Mouse (Mus musculus) lung, embryonic 15.5 days (tissue): Measurements from ENCODE around the gene Rbp2. TPM values are rescaled to one million over a fixed set of nuclear protein-coding genes. Genes with fewer than 3 reads are reported as not detected.

Experiments used
- ATAC-seq: fragments of 200-750 bp; cut with Nextera tagmentation; 2 replicates; pipeline ENCODE4 v1.8.0; 2017; ENCODE audit warnings: moderate number of reproducible peaks, borderline replicate concordance; ENCODE audit not compliant: low FRiP score, low TSS enrichment; ENCODE audit errors: extremely low read depth
- H3K27ac ChIP-seq: fragments of 300-500 bp; sonication (generic); 2 replicates; pipeline ENCODE4 v1.5.1; 2015; ENCODE audit warnings: moderate library complexity, mild to moderate bottlenecking, inconsistent platforms
- H3K27me3 ChIP-seq: fragments of 300-500 bp; sonication (generic); 2 replicates; pipeline ENCODE4 v1.6.1; 2015; ENCODE audit warnings: inconsistent platforms
- H3K36me3 ChIP-seq: fragments of 300-500 bp; sonication (generic); 2 replicates; pipeline ENCODE4 v1.6.1; 2015; ENCODE audit warnings: inconsistent platforms
- H3K4me1 ChIP-seq: fragments of 300-500 bp; sonication (generic); 2 replicates; pipeline ENCODE4 v1.6.1; 2015; ENCODE audit warnings: inconsistent platforms
- H3K4me2 ChIP-seq: fragments of 300-500 bp; sonication (generic); 2 replicates; pipeline ENCODE4 v1.6.1; 2015; ENCODE audit warnings: inconsistent platforms, mild to moderate bottlenecking, moderate library complexity
- H3K4me3 ChIP-seq: fragments of 300-500 bp; sonication (generic); 2 replicates; pipeline ENCODE4 v1.5.1; 2015; ENCODE audit warnings: mild to moderate bottlenecking, inconsistent platforms
- H3K9ac ChIP-seq: fragments of 300-500 bp; sonication (generic); 2 replicates; pipeline ENCODE4 v1.6.1; 2015; ENCODE audit warnings: inconsistent platforms
- H3K9me3 ChIP-seq: fragments of 300-500 bp; sonication (generic); 2 replicates; pipeline ENCODE4 v1.6.1; 2016; ENCODE audit warnings: inconsistent platforms
- WGBS: fragments of 180-500 bp; shearing (Covaris S2); methylation state at CpG from one replicate; pipeline ENCODE4 v1.1.7; 2015; 5-methylcytosine and 5-hydroxymethylcytosine counted together
- polyA plus RNA-seq: library from polyadenylated mRNA; unstranded; fragments of >200 nt; fragmentation: Nextera tagmentation; extraction: Ambion mirVana; gene quantifications from 2 replicates; pipeline ENCODE4 v1.2.1, GENCODE M21; 2015

Gene Rbp2
- polyA plus RNA-seq, 1 experiment from 2014 or later: 0.61 TPM

- no peak overlapping the region for H3K4me2 ChIP-seq
- no peaks in the 10 kb centered on the region for H3K36me3 ChIP-seq
- H3K4me3 ChIP-seq: no peak overlapping the region
- H3K9ac ChIP-seq: no peak overlapping the region
- H3K9me3 ChIP-seq: no peaks in the 10 kb centered on the region
- H3K27me3 ChIP-seq: no peaks in the 10 kb centered on the region
- no peak; the same call in 1 of the 2 replicates for ATAC-seq
- 11% methylated on average over 4 of the region's 4 CpGs for WGBS
- H3K4me1 ChIP-seq: peaks cover 13% of the 10 kb centered on the region
- 0 out of 2 replicates have a peak overlapping the region, but pooled peaks have one; percentile 1 for H3K27ac ChIP-seq
These were observed 4.2 kb downstream of the Rbp2 start for GRCm38 (mm10) chr9:98490128-98490527.

- Histone ChIP-seq H3K36me3 (no peaks in the 10 kb centered on the region), H3K27me3 (no peaks in the 10 kb centered on the region), H3K4me1 (peaks cover 13% of the 10 kb centered on the region), H3K27ac (no peak overlapping the region), H3K9me3 (no peaks in the 10 kb centered on the region), H3K4me2 (no peak overlapping the region), H3K4me3 (no peak overlapping the region), H3K9ac (no peak overlapping the region)
- 63% methylated on average over 5 of the region's 5 CpGs for WGBS
- no peak for ATAC-seq
These were observed 5.2 kb downstream of the Rbp2 start for GRCm38 (mm10) chr9:98491071-98491470.

GRCm38 (mm10) chr9:98492212-98492611 lies 6.3 kb downstream of the Rbp2 start:
- no peak overlapping the region for H3K27ac ChIP-seq
- H3K9me3 ChIP-seq: no peaks in the 10 kb centered on the region
- no peak overlapping the region for H3K4me3 ChIP-seq
- no peaks in the 10 kb centered on the region for H3K36me3 ChIP-seq
- no peaks in the 10 kb centered on the region for H3K27me3 ChIP-seq
- no peak overlapping the region for H3K9ac ChIP-seq
- no peak overlapping the region for H3K4me2 ChIP-seq
- H3K4me1 ChIP-seq: peaks cover 22% of the 10 kb centered on the region
- 54% methylated on average over 5 of the region's 5 CpGs for WGBS
- no peak for ATAC-seq

GRCm38 (mm10) chr9:98492821-98493220 lies 6.9 kb downstream of the Rbp2 start:
- Histone ChIP-seq H3K4me2 (no peak overlapping the region), H3K9ac (no peak overlapping the region), H3K9me3 (no peaks in the 10 kb centered on the region), H3K4me3 (no peak overlapping the region), H3K36me3 (no peaks in the 10 kb centered on the region), H3K27me3 (no peaks in the 10 kb centered on the region), H3K27ac (no peak overlapping the region), H3K4me1 (peaks cover 28% of the 10 kb centered on the region)
- no peak for ATAC-seq
- 41% methylated on average over 1 of the region's 1 CpGs for WGBS

GRCm38 (mm10) chr9:98497157-98497556 lies 11.2 kb downstream of the Rbp2 start:
- peak overlapping the region; percentile 4; the same call in 1 of the 2 replicates for H3K4me2 ChIP-seq
- no peaks in the 10 kb centered on the region for H3K36me3 ChIP-seq
- no peak for ATAC-seq
- no peak overlapping the region for H3K4me3 ChIP-seq
- no peaks in the 10 kb centered on the region for H3K27me3 ChIP-seq
- no peaks in the 10 kb centered on the region for H3K9me3 ChIP-seq
- H3K27ac ChIP-seq: peak overlapping the region; percentile 25; the same call in 1 of the 2 replicates
- 4% methylated on average over 7 of the region's 7 CpGs for WGBS
- H3K4me1 ChIP-seq: peaks cover 25% of the 10 kb centered on the region
- no peak overlapping the region for H3K9ac ChIP-seq

- Histone ChIP-seq H3K4me1 (peaks cover 25% of the 10 kb centered on the region), H3K4me3 (no peak overlapping the region), H3K36me3 (no peaks in the 10 kb centered on the region), H3K9ac (no peak overlapping the region), H3K9me3 (no peaks in the 10 kb centered on the region), H3K27ac (0 out of 2 replicates have a peak overlapping the region, but pooled peaks have one; percentile 25), H3K27me3 (no peaks in the 10 kb centered on the region), H3K4me2 (peak overlapping the region; percentile 4; the same call in 1 of the 2 replicates)
- ATAC-seq: no peak
- 26% methylated on average over 6 of the region's 6 CpGs for WGBS
These were observed 12.1 kb downstream of the Rbp2 start for GRCm38 (mm10) chr9:98497990-98498389.

GRCm38 (mm10) chr9:98498717-98499268 lies 12.9 kb downstream of the Rbp2 start:
- peaks cover 25% of the 10 kb centered on the region for H3K4me1 ChIP-seq

GRCm38 (mm10) chr9:98499601-98500000 lies 13.7 kb downstream of the Rbp2 start:
- H3K36me3 ChIP-seq: no peaks in the 10 kb centered on the region
- no peak for ATAC-seq
- no peaks in the 10 kb centered on the region for H3K27me3 ChIP-seq
- no peak overlapping the region for H3K4me3 ChIP-seq
- peaks cover 25% of the 10 kb centered on the region for H3K4me1 ChIP-seq
- H3K27ac ChIP-seq: no peak overlapping the region
- no peaks in the 10 kb centered on the region for H3K9me3 ChIP-seq
- 74% methylated on average over 5 of the region's 5 CpGs for WGBS
- H3K4me2 ChIP-seq: no peak overlapping the region
- H3K9ac ChIP-seq: no peak overlapping the region

More at GRCm38 (mm10) chr9:98498717-98499268, 12.9 kb downstream of the Rbp2 start:
- WGBS: 46% methylated on average over 17 of the region's 17 CpGs
- Histone ChIP-seq H3K9ac (no peak overlapping the region), H3K4me2 (no peak overlapping the region), H3K9me3 (no peaks in the 10 kb centered on the region), H3K4me3 (no peak overlapping the region), H3K27ac (no peak overlapping the region), H3K36me3 (no peaks in the 10 kb centered on the region), H3K27me3 (no peaks in the 10 kb centered on the region)
- ATAC-seq: no peak

- Histone ChIP-seq H3K36me3 (no peaks in the 10 kb centered on the region), H3K9ac (no peak overlapping the region), H3K4me2 (no peak overlapping the region), H3K4me3 (no peak overlapping the region), H3K27me3 (no peaks in the 10 kb centered on the region), H3K27ac (no peak overlapping the region), H3K4me1 (no peaks in the 10 kb centered on the region), H3K9me3 (no peaks in the 10 kb centered on the region)
- ATAC-seq: no peak
- WGBS: 51% methylated on average over 6 of the region's 6 CpGs
These were observed 21.6 kb downstream of the Rbp2 start for GRCm38 (mm10) chr9:98507480-98507879.

- Histone ChIP-seq H3K4me1 (no peaks in the 10 kb centered on the region), H3K27ac (no peak overlapping the region), H3K9ac (no peak overlapping the region), H3K36me3 (no peaks in the 10 kb centered on the region), H3K9me3 (no peaks in the 10 kb centered on the region), H3K4me3 (no peak overlapping the region), H3K4me2 (no peak overlapping the region), H3K27me3 (no peaks in the 10 kb centered on the region)
- no peak for ATAC-seq
- 83% methylated on average over 6 of the region's 6 CpGs for WGBS
These were observed 24.6 kb downstream of the Rbp2 start for GRCm38 (mm10) chr9:98510363-98511055.

- no peaks in the 10 kb centered on the region for H3K9me3 ChIP-seq
- no peak overlapping the region for H3K4me3 ChIP-seq
- no peaks in the 10 kb centered on the region for H3K27me3 ChIP-seq
- peaks cover 7% of the 10 kb centered on the region for H3K4me1 ChIP-seq
- no peak for ATAC-seq
- H3K36me3 ChIP-seq: no peaks in the 10 kb centered on the region
- H3K27ac ChIP-seq: no peak overlapping the region
- no peak overlapping the region for H3K9ac ChIP-seq
- 58% methylated on average over 2 of the region's 2 CpGs for WGBS
- H3K4me2 ChIP-seq: no peak overlapping the region
These were observed 38.0 kb downstream of the Rbp2 start for GRCm38 (mm10) chr9:98523872-98524271.

GRCm38 (mm10) chr9:98524786-98525542 lies 39.0 kb downstream of the Rbp2 start:
- peak; percentile 75; the same call in 1 of the 2 replicates for ATAC-seq
- Histone ChIP-seq H3K27ac (0 out of 2 replicates have a peak overlapping the region, but pooled peaks have one; percentile 4), H3K4me1 (peaks cover 7% of the 10 kb centered on the region), H3K4me2 (no peak overlapping the region), H3K27me3 (no peaks in the 10 kb centered on the region), H3K36me3 (no peaks in the 10 kb centered on the region), H3K9me3 (no peaks in the 10 kb centered on the region), H3K4me3 (no peak overlapping the region), H3K9ac (no peak overlapping the region)
- WGBS: 61% methylated on average over 7 of the region's 7 CpGs
